Mouse (Mus musculus) mouse trophoblast stem cell (cell line): ENCODE results near the gene Fancg.

ENCODE experiments used
- in situ Hi-C, 2 experiments: fragments of 300-500 bp; cut with MseI, MboI; formaldehyde crosslinking; loops; 2 replicates in 1 of 2; 3 replicates in 1 of 2; pipeline ENCODE4 v1.15.1; 2025

The Fancg gene

DNA sequence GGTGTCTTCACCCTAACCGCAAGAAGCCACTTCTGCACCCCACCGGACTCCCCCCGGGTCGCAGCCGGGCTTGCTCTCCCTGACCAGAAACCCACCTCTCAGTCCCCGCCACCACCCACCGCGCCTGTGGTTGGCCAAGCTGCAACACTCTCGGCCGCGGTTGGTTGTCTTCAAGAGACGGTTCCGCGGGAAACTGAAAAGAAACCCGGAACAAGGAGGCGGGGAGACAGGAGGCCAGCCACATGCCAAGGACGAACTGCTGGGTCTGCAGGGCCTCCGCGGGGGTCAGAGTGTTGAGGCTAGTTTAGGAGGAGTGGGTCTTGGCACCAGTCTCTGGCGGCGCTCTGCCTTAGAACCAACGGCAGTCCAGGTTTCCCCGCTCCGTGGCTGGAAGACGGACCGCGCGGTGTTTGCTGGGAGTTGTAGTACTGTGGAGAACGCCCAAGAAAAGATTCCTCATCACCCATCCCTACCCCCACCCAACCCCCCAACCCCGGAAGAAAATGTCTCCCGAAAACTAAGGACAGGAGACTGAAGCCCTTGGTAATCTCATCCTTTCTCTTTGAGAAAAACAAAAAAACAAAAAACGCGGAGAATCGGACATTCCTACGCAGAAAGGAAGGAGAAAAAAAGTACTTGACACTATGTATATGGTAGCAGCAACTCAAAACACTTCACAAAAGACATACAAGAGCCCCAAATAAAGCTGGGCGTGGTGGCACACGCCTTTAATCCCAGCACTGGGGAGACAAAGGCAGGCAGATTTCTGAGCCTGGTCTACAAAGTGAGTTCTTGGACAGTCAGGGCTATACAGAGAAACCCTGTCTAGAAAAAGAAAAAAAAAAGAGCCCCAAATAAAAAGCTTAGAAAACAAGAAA lies at the start of gene Fancg:
TSS of gene Fancg (minus strand) at position 346 of the 878 bp plus-strand sequence.
- in situ Hi-C loops, result no loop called here

DNA sequence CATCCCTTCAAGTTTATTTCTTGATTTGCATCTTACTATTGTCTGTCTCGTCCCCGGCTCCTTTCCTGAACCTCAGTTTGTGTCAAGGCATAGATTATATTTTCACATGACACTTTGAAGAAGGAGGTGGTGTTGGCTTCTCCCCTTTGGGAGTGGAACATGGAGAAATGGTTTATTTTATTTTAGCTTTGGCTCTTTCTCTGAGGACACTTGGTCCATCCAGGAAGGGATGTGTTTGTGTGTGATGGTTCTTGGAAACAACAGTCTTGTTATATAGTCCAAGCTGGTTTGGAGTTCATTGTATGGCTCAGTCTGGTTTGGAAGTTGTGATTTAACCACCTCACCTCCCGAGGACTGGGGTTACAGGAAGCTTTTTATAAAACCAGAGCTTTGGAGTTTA lies 49.4 kb upstream of the Fancg start:
- in situ Hi-C loops, result no loop called here

DNA sequence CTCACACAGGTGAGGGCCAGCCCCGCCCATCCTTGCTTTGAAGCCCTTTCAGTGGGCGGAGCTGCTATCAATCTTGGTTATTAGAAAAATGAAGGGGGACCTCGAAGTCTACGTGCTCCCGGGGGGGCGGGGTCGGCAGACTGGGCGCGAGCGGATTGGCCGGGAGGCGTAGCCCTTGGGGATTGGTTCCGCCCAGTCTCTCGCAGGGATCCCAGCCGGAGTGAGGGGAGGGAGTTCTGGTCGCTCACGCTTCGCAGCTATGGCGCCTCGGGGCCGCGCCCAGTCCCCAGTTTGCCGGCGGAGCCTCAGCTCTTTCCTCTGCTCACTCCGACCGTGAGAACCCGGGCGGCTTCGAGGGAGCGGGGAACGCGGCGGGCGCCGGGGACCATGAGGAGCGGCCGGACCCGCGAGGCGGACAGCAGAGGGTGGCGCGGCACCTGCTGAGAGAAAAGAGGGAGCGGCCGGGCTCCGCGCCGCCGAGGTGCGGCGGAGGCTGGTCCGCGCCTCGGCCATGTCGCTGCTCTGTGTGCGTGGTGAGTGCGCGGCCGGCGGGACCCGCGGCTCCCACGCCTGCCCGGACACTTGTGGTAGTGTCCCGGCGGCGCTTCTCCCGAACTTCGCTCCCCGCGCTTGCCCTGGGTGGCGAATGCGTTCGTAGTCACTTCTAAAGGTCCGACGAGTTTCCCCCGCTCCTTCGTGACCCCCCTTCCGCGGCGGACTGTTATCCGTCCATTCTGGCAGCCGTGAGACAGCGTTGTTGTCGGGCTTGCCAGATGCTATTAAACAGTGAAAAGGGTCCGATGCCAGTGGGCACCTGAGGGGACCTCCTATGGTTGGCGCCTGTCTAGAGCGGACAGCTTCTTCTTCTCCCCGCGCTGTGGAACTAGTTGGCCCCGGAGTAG lies 48.7 kb upstream of the Fancg start, which contains the start of gene Unc13b:
TSS of gene Unc13b (plus strand) at position 201 of the 902 bp plus-strand sequence.
- in situ Hi-C loops, result no loop called here

DNA sequence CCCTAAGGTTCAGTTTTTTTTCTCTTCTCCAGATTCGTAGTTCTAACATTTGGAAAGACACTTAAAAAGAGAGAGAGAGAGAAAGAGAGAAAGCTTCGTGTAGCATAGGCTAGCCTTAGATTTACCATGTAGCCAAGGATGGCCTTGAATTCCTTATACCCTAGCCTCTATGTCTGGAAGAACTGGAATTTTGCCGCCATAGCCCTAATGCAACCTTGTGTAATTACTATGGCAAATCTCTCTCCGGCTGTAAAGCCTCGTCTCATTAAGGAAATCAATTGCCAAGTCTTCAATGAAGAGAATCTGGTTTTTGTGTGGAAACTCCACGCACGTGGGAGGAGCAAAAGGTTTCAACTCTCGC lies 48.1 kb upstream of the Fancg start:
- in situ Hi-C loops, result no loop called here

DNA sequence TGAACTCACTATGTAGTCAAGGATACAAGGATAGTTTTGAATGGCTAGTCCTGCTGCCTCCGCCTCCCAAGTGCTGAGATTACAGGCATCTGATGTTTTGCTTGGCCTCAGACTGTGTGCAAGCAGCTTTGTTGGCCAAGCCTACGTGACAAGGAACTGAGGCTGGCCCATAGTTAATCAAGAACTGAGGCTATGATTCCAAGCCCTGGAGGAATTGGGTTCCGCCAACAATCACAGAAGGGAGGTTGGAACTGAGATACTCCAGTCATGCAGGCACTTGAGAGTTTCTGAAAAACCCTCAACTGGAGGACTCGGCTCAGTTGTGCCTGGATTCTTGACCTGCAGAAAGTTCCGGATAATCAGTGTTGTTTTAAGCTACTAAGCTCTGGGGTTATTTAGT lies 47.3 kb upstream of the Fancg start:
- in situ Hi-C loops, result no loop called here

DNA sequence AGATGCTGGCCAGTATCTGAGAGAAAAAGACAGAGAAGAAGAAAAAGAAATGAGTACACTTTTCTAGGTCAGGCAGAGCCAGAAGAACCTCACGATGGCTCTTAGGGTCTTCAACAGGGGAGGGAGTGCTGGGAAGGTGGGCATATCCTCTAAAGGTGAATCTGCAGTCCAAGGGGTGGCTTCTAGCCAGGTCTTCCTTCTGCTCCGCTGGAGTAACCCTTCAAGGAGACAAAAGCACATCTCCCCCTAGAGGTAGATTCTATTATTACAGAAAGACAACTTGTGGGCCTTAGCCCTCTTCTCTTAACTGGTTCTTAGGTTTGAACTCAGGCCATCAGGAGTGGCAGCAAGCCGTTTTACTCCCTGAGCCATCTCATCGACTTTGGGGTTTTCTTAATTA lies 42.3 kb upstream of the Fancg start:
- in situ Hi-C loops, result no loop called here

DNA sequence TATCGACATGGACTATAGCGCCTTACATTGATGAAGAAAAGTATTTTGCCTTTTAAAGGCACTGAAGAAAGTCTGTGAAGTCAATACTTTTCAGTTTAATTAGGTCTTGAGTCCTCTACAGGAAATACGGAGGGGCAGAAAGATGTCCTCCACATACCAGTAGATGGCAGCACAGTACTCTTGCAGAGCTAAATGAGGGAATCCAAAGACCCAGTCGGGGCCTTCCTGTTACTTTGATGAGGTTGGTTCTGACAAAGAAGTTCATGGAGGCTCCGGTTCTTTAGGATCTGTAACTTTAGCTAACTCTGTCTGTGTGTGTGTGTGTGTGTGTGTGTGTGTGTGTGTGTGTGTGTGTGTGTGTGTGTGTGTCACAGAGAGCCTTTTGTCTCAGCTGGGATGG lies 36.9 kb upstream of the Fancg start:
- in situ Hi-C loops, result no loop called here

DNA sequence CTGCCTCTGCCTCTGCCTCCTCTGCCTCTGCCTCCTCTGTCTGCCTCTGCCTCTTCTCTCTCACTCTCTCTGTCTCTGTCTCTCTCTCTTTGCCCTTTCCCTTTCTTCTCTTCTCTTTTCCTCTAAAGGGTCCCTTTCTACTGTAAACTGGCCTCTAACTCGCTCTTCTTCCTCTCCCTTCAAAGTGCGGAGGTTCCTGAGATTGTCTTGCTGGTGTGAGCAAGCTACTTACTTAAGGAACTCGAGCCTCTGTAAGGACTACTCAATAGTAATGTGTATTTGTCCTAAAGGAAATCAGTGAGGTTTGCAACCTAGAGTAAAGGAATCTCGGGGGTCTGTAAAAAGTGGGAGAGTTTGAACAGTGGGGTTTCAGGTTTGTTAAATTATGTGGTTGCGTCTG lies 36.3 kb upstream of the Fancg start:
- in situ Hi-C loops, result no loop called here

DNA sequence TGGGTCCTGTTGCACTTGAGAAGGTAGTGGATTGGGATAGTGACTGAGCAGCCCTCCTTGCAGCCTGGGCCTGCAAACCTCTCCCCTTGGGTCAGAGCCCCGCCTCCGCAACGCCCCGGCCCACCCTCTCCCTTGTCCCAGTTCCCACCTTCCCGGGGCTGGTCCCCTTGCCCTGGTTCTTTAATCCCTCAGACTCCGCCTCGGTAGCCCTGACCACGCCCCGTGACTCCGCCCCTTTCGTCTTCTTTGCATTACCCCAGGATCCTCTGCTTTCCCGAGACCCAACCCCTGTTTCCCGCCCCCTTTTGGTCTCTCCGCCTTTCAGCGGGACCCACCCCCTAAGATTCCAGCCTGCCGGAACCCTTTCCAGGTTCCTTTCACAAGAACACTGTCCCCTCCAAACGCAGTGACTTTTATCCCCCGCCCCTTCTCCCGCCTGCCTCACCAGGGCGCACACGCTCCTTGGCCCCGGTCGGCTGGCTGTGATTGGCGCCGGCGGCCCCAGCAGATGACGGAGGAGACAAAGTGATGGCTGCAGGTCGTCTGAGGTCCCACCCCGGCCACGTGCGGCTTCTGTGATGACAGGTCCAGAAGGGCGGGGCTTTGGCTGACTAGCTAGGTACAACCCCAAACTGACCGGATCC lies 35.5 kb upstream of the Fancg start, which contains the start of gene Fam214b:
TSS of gene Fam214b (minus strand) at position 562 of the 644 bp plus-strand sequence.
- in situ Hi-C loops, result no loop called here

DNA sequence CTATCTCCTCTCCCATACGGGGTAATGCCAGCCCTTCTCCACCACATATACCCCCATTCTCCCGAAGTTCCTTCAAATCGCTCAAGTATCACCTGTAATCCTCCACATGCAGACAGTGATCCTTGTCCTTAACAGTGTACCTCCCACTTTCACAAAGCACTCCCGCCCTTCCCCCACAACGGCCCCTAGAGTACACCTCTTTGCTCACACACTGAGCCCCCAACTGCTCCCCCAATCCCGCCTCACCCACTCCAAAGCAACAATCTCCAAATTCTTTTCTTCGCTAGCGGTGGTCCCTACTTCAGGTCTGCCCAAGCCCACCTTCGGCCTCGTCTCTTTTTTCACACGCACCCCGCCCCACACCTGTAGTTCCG lies 35.0 kb upstream of the Fancg start:
- in situ Hi-C loops, result no loop called here

DNA sequence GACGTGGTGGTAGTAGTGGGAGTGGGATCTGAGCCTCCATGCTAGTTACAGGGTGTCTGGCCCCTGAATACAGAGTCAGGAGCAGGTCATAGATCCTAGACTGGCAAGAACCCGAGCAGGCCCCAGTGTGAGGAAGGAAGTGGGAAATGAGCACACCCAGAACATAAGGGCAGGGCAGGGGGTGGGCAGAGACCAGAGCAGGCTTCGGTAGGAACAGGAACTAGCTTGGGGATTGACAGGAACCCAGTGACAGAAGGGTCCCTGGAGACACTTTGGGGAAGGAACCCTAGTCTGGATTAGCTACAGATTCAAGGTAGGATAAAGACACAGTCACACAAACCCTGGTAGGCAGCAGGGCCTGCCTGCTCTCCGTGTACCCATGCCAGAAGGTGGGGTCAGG lies 34.4 kb upstream of the Fancg start:
- in situ Hi-C loops, result no loop called here

DNA sequence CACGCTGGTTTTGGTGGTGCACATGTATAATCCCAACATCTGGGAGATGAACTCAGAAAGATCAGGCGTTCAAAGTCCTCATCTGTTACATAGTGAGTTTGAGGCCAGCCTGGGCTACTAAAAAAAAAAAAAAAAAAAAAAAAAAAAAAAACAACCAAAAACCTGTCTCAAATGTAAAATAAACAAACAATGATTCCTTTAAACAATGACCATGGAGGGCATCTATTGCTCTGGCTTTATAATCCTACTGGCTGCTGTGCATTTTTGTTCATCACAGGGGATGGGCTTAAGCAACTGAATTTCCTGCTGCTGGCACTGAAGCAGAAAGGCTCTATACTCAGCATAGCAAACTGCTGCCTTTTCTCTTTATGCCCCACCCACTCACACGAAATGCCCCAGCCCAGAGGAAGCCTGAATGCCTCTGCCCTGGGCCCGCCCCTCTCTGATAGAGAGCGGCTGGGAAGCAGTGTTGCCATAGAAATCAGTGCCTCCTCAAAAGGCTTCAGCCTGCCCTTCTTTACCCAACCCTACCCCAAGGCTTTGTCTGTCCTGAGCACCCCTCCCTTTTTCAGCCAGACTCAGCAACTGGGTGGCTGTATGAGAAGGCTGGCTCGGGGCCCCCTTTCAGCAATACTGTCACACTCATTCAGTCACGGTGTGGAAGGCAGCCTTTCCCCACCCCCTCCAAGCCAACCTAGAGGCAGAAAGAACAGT lies 33.5 kb upstream of the Fancg start:
- in situ Hi-C loops, result no loop called here

DNA sequence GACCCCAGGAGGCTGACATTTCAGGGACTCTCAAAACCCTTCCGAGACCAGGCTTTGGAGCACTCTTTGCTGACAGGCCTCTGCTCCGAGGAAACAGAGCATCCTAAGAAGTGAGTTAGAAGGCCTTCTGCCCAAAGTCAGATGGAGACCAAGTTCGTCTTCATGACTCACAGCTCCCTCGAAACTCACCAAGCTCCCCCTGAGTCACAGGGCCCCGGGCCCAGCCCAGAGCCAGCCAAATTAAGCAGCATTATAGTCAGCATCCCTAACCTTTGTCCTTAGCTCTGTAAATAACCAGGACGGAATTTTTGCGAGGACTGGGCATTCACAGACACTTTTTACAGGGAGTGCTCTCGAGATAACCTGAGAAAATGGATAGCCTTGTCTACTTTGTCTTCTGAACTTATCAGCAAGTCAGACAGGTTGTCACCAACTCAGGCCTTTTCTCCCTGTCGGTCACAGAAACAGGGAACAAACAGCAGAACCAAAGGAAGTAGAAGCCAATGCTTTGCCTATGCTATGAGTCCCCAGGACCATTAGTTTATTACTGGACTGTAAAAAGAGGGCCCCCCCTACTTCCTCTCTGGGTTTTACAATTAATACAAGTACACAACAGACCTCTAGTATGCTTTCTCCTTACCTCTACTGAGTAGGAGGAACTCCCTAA lies 30.7 kb upstream of the Fancg start:
- in situ Hi-C loops, result no loop called here

DNA sequence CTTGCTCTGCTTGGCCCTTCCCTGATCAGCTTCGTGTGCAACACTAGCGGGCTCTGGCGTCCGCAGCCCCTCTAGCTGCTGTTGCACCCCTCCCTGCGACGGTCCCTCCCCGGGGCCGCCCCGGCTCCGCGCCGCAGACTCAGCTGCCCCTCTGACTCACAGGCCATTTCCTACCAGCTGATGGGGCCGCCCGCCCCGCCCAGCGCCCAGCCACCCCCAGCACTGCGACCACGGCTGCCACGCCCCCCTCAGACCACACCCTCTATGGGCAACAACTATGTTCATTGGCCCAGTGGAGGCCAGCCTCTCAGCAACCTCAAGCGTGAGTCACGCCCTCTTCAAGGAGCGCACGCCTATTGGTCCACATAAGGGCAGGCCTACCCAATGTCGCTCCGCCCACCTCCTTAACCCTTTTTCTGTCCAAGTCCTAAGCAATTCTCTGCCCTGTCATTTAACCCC lies 29.8 kb upstream of the Fancg start:
- in situ Hi-C loops, result no loop called here

DNA sequence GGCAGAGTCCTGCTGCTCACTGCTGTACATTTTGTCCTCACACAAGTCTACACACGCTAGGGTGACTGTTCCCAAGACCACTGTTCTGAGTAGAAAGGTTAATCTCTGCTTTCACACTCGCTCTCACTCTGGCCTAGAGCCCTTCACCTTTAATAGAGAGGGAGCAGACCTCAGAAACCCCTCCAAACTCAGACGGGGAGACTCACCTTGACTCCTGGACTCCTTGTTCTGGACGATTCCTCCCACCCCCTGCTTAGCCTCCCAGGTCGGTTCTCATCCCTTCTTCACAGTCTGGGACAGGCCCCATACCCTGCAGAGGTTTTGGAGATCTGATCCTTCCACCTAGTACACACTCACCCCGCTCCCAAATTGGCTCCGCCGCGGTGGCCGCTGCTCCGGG lies 29.3 kb upstream of the Fancg start:
- in situ Hi-C loops, result no loop called here

DNA sequence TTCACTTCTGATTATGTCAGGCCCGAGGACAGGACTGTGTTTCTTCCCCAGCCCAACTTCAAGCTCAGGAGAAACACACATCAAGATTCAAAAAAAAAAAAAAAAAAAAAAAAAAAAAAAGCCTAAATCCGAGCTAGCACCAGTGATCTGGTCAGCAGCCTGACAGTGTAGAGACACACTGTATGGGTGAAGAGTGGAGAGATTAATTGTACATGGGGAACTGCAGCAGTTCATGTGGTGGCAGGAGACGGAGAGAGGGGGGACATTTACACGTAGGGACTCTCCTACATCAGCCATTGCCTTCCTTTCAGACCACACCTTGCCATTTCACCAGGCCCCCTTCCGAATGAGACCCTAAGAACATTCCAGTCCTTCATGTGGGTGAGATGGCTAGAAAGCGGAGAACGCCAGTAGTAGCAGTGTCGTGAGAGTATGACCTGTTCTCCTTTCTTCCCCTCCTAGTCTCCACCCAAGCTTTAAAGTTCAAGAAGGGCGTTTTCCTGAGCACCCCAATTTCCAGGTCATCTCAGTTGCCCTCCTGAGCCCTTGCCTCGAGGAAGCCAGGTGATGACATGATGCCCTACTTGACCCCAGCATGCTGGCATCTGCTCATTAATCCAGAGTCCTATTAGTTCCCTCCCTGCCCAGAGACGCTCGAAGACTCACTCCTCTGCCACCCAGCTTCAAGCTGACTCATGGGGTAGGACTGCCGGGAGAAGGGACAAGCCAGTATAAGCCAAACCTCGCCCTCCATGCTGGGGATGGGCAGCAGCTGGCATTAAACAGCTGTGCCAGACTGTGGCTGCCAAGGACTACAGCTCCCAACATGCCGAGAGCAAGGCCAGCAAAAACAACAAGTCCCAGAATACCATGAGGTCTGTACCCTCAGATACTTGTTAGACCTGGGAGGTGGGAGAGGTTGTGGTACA lies 28.5 kb upstream of the Fancg start:
- in situ Hi-C loops, result no loop called here

DNA sequence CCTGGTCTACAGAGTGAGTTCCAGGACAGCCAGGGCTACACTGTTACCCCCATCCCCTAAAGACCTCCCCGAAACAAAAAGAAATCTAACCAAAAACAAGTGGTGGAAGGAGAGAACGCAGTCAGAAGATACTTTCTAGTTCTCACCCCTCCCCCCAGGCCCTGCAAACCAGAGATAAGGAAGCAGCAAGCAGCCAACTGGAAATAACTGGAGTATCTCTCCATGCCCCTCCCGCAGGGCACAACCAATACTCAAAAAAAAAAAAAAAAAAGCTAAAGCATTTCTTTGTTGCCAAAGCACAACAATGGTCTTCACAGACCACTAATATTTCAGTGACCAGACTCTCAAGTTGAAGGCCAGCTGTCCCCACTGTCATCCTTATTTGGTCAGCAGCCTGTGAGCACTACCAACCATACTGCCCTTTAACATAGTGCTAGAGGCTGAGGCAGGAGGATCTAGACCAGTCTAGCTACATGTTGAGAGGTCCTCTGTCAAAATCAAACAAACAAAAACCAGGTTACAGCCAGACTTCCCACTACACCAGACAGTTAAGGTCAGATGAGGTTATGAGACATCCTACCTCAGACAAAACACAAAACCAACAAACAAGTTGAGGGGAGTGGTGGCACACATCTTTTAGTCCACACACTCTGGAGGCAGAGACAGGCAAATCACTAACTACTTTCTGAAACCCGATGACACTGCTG lies 27.7 kb upstream of the Fancg start:
- in situ Hi-C loops, result no loop called here

DNA sequence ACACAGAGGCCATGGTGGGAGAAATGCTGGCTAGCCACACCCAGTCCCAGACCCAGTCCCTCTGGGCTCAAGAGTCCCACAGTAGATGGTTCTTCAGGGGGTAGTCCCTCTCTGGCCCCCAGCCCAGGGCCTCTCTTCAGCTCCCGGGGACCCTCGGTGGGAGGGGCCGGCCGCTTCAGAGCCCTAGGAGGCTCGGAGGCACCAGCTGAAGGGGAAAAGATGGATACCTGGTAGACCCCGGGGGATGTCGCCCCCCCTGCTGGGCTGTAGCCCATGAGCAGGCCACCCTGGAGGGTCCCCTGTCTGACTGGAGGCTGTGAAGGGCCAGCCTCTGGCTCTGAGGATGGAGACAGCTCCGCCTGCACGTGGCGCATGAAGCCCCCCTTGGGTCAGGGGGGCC lies 26.1 kb upstream of the Fancg start:
- in situ Hi-C loops, result no loop called here

DNA sequence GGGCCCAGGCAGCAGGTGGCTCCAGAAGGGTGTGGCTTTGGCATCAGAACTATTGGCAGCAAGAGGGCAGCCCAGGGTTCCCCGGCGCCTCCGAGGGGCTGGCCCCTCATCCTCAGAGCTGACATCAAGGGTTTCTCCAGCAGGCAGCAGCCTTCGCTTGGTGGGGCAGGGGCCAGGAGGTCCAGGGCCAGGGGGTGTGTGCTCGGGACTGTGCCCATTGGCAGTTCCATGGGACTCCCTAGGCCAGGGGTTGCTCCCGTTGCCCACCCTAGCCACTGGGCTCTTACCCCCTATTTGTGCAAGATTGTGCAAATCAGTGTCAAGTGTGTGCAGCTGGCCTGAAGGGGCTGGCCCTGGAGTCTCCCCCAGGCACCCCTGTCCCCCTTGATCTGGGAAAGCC lies 25.5 kb upstream of the Fancg start:
- in situ Hi-C loops, result no loop called here
